In genomic region chr7:100100031-100100595, GRCm38 (mm10) we compare ENCODE assay signal across 14 mouse cellular contexts. TPM values are rescaled to one million over a fixed set of nuclear protein-coding genes. Genes with fewer than 3 reads are reported as not detected.
DNase-seq lines count a peak whose midpoint lies in the region; ATAC-seq and TF ChIP-seq lines count a peak whose summit lies in the region.
"Had no signal": no experiment of that assay in that cellular context is flagged by ENCODE, and none has a peak within 500 bp of the region (broad histone marks: within the 10 kb centered on the region; RNA-seq: fewer than 3 reads in every experiment).

No protein-coding gene starts in this region.

- DNase-seq in testis, postnatal 10 days (ENCODE audit: low spot score): no peak
- peak; percentile 9 for DNase-seq in adrenal gland, postnatal 14 days
- peak; percentile 75 for DNase-seq in stomach, postnatal 0 days (ENCODE audit: low spot score)
- DNase-seq in heart, adult 18-20 months: no peak
- DNase-seq in cerebellum, adult 9-10 months: no peak
- DNase-seq: kidney, postnatal 10 days; lung, postnatal 14 days; thymus, postnatal 25 days had no signal

- H3K4me2 ChIP-seq in intestine, embryonic 16.5 days (ENCODE audit: low read depth, low read length): no peak overlapping the region
- H3K4me2 ChIP-seq in stomach, postnatal 0 days (replicated peaks; ENCODE audit: low read depth): no peak overlapping the region
- H3K4me2 ChIP-seq: embryonic facial prominence, embryonic 15.5 days; hindbrain, embryonic 14.5 days; neural tube, embryonic 13.5 days had no signal

- H3K9ac ChIP-seq in intestine, embryonic 16.5 days (ENCODE audit: low read depth, low read length): no peak overlapping the region
- no peak overlapping the region for H3K9ac ChIP-seq in stomach, postnatal 0 days (ENCODE audit: low read length)
- H3K9ac ChIP-seq: embryonic facial prominence, embryonic 15.5 days; hindbrain, embryonic 14.5 days; neural tube, embryonic 13.5 days had no signal

- no peaks in the 10 kb centered on the region for H3K27me3 ChIP-seq in testis, adult 2 months (ENCODE audit: control insufficient read depth, insufficient read depth, low read length)
- H3K27me3 ChIP-seq in intestine, embryonic 16.5 days (replicated peaks; ENCODE audit: control insufficient read depth, insufficient read depth, low read length): no peaks in the 10 kb centered on the region
- no peaks in the 10 kb centered on the region for H3K27me3 ChIP-seq in stomach, postnatal 0 days (ENCODE audit: control insufficient read depth, insufficient read depth, low read length)
- H3K27me3 ChIP-seq: embryonic facial prominence, embryonic 15.5 days; neural tube, embryonic 13.5 days had no signal

- 79% methylated on average over 5 of the region's 5 CpGs for WGBS in intestine, embryonic 16.5 days
- WGBS in stomach, postnatal 0 days: 78% methylated on average over 5 of the region's 5 CpGs

- TF ChIP-seq EP300 in stomach, postnatal 0 days (optimal IDR thresholded peaks at IDR 0.05): no peak

- H3K9me3 ChIP-seq in intestine, embryonic 16.5 days (ENCODE audit: control insufficient read depth, low read length): no peaks in the 10 kb centered on the region
- no peaks in the 10 kb centered on the region for H3K9me3 ChIP-seq in stomach, postnatal 0 days (ENCODE audit: control insufficient read depth, low read length)
- H3K9me3 ChIP-seq: embryonic facial prominence, embryonic 15.5 days; neural tube, embryonic 13.5 days had no signal

- no peaks in the 10 kb centered on the region for H3K4me1 ChIP-seq in testis, adult 2 months (ENCODE audit: control insufficient read depth, insufficient read depth, low read length)
- H3K4me1 ChIP-seq in intestine, embryonic 16.5 days (ENCODE audit: control insufficient read depth, insufficient read depth, low read length): no peaks in the 10 kb centered on the region
- no peaks in the 10 kb centered on the region for H3K4me1 ChIP-seq in stomach, postnatal 0 days (replicated peaks; ENCODE audit: control insufficient read depth, insufficient read depth)
- H3K4me1 ChIP-seq: embryonic facial prominence, embryonic 15.5 days; neural tube, embryonic 13.5 days had no signal

- no peak for TF ChIP-seq CTCF in testis, adult 2 months (IDR thresholded peaks at IDR 0.05; ENCODE audit: control insufficient read depth, insufficient read depth, insufficient replicate concordance, low read depth, low read length)
- TF ChIP-seq CTCF in stomach, postnatal 0 days (IDR thresholded peaks at IDR 0.05; ENCODE audit: low read depth): no peak

- no peak for TF ChIP-seq POLR2A in testis, adult 2 months (IDR thresholded peaks at IDR 0.05; ENCODE audit: control insufficient read depth, low read depth, low read length)

- ATAC-seq in intestine, embryonic 16.5 days: peak; percentile 83
- peak; percentile 93 for ATAC-seq in stomach, postnatal 0 days (ENCODE audit: low FRiP score, low TSS enrichment)
- ATAC-seq: midbrain, embryonic 16.5 days had no signal

- no peak overlapping the region for H3K27ac ChIP-seq in testis, adult 2 months (ENCODE audit: control insufficient read depth, insufficient read depth, low read depth, low read length)
- no peak overlapping the region for H3K27ac ChIP-seq in intestine, embryonic 16.5 days (ENCODE audit: low read length)
- H3K27ac ChIP-seq in stomach, postnatal 0 days (replicated peaks): no peak overlapping the region
- H3K27ac ChIP-seq: embryonic facial prominence, embryonic 15.5 days; hindbrain, embryonic 14.5 days; neural tube, embryonic 13.5 days had no signal

- peaks cover 3% of the 10 kb centered on the region for H3K36me3 ChIP-seq in testis, adult 2 months (ENCODE audit: control insufficient read depth, insufficient read depth, low read length)
- H3K36me3 ChIP-seq in intestine, embryonic 16.5 days (ENCODE audit: control insufficient read depth, insufficient read depth, low read length): peaks cover 13% of the 10 kb centered on the region
- peaks cover 11% of the 10 kb centered on the region; the same call in 1 of the 2 replicates for H3K36me3 ChIP-seq in stomach, postnatal 0 days (ENCODE audit: control insufficient read depth, insufficient read depth, low read length)

- peak overlapping the region; percentile 42 for H3K4me3 ChIP-seq in testis, adult 2 months (ENCODE audit: control insufficient read depth, low read depth, low read length)
- H3K4me3 ChIP-seq in intestine, embryonic 16.5 days (ENCODE audit: low read length): no peak overlapping the region
- no peak overlapping the region for H3K4me3 ChIP-seq in stomach, postnatal 0 days (ENCODE audit: low read depth, low read length)
- H3K4me3 ChIP-seq: embryonic facial prominence, embryonic 15.5 days; neural tube, embryonic 13.5 days had no signal

RNA-seq across cellular contexts. Expression of gene Pold3, which starts 21.3 kb away (rescaled TPM):
- 50.6 and 51.6 TPM in 2 replicates for polyA plus RNA-seq in testis, adult 2 months (2012; rRNA removed)
- 22.5 and 30.0 TPM in 2 replicates for total RNA-seq in adrenal gland, postnatal 14 days (2021)
- 41.0 and 45.7 TPM in 2 replicates for polyA plus RNA-seq in intestine, embryonic 16.5 days (2015; fragmentation: Nextera tagmentation; extraction: Ambion mirVana)
- 18.6 and 20.3 TPM in 2 replicates for polyA plus RNA-seq in stomach, postnatal 0 days (2015; fragmentation: Nextera tagmentation; extraction: Ambion mirVana)
- total RNA-seq in heart, adult 18-20 months (2021): 10 to 100 TPM in 1 of 2 experiments, 1 to 10 TPM in 1; 6.6 to 10.7 TPM

RNA-seq across cellular contexts. Expression of gene Lipt2, which starts 59.0 kb away (rescaled TPM):
- 2.2 TPM in 2 replicates for polyA plus RNA-seq in testis, adult 2 months (2012; rRNA removed)
- total RNA-seq in adrenal gland, postnatal 14 days (2021): 5.7 and 7.0 TPM in 2 replicates
- 15.6 and 16.4 TPM in 2 replicates for polyA plus RNA-seq in intestine, embryonic 16.5 days (2015; fragmentation: Nextera tagmentation; extraction: Ambion mirVana)
- 8.8 and 10.2 TPM in 2 replicates for polyA plus RNA-seq in stomach, postnatal 0 days (2015; fragmentation: Nextera tagmentation; extraction: Ambion mirVana)
- 1 to 10 TPM; 5.5 TPM for total RNA-seq in heart, adult 18-20 months (2021)

Comparison
In these comparisons a context has a peak if more than half of its experiments do, and no peak if none do; other contexts are left out.
1. DNase-seq: peak in adrenal gland, postnatal 14 days (single experiment) and stomach, postnatal 0 days (single experiment); none in testis, postnatal 10 days (single experiment), heart, adult 18-20 months (0 of 2) and cerebellum, adult 9-10 months (single experiment).